Mouse (Mus musculus) midbrain, embryonic 14.5 days (tissue): ENCODE measurements around the gene Dusp9. TPM values are rescaled to one million over a fixed set of nuclear protein-coding genes. Genes with fewer than 3 reads are reported as not detected.

Experiments used
- ATAC-seq: fragments of 200-750 bp; cut with Nextera tagmentation; 2 replicates; pipeline ENCODE4 v1.8.0; 2017; ENCODE audit warnings: moderate number of reproducible peaks, moderate library complexity; ENCODE audit not compliant: low FRiP score, low TSS enrichment
- DNase-seq: peaks from one replicate; pipeline ENCODE4 v3.0.0-alpha.2; 2015
- H3K27ac ChIP-seq: fragments of 300-500 bp; sonication (generic); replicated peaks from 2 replicates; pipeline ENCODE4 v1.5.1; 2014; ENCODE audit warnings: mild to moderate bottlenecking, low read depth, low read length, moderate library complexity
- H3K27me3 ChIP-seq: fragments of 300-500 bp; sonication (generic); 2 replicates; pipeline ENCODE4 v1.6.1; 2014; ENCODE audit warnings: low read length, control low read depth, mixed read lengths; ENCODE audit not compliant: control insufficient read depth, insufficient read depth
- H3K36me3 ChIP-seq: fragments of 300-500 bp; sonication (generic); 2 replicates; pipeline ENCODE4 v1.6.1; 2014; ENCODE audit warnings: low read length, control low read depth; ENCODE audit not compliant: control insufficient read depth, insufficient read depth
- H3K4me1 ChIP-seq: fragments of 300-500 bp; sonication (generic); 2 replicates; pipeline ENCODE4 v1.6.1; 2014; ENCODE audit warnings: mild to moderate bottlenecking, antibody characterized with exemption, low read length, control low read depth; ENCODE audit not compliant: control insufficient read depth, insufficient read depth
- H3K4me2 ChIP-seq: fragments of 300-500 bp; sonication (generic); 2 replicates; pipeline ENCODE4 v1.6.1; 2014; ENCODE audit warnings: mild to moderate bottlenecking, low read length, moderate library complexity
- H3K4me3 ChIP-seq: fragments of 300-500 bp; sonication (generic); replicated peaks from 2 replicates; pipeline ENCODE4 v1.5.1; 2014; ENCODE audit warnings: low read depth, low read length
- H3K9ac ChIP-seq: fragments of 300-500 bp; sonication (generic); replicated peaks from 2 replicates; pipeline ENCODE4 v1.6.1; 2014; ENCODE audit warnings: mild to moderate bottlenecking, low read length, moderate library complexity
- H3K9me3 ChIP-seq: fragments of 300-500 bp; sonication (generic); 2 replicates; pipeline ENCODE4 v1.6.1; 2016; ENCODE audit warnings: low read length, control low read depth, mixed read lengths; ENCODE audit not compliant: control insufficient read depth
- whole genome bisulfite sequencing: fragments of 180-500 bp; shearing (Covaris S2); extraction: QIAGEN DNeasy Blood & Tissue Kit; methylation state at CpG from one replicate; pipeline ENCODE4 v1.1.7; 2014; 5-methylcytosine and 5-hydroxymethylcytosine counted together
- polyA plus RNA-seq: library from polyadenylated mRNA; unstranded; fragments of >200 nt; fragmentation: Nextera tagmentation; extraction: Ambion mirVana; gene quantifications from 2 replicates; pipeline ENCODE4 v1.2.1, GENCODE M21; 2014

Gene Dusp9
- polyA plus RNA-seq, 1 experiment from 2014 or later = 0.22 TPM

DNA sequence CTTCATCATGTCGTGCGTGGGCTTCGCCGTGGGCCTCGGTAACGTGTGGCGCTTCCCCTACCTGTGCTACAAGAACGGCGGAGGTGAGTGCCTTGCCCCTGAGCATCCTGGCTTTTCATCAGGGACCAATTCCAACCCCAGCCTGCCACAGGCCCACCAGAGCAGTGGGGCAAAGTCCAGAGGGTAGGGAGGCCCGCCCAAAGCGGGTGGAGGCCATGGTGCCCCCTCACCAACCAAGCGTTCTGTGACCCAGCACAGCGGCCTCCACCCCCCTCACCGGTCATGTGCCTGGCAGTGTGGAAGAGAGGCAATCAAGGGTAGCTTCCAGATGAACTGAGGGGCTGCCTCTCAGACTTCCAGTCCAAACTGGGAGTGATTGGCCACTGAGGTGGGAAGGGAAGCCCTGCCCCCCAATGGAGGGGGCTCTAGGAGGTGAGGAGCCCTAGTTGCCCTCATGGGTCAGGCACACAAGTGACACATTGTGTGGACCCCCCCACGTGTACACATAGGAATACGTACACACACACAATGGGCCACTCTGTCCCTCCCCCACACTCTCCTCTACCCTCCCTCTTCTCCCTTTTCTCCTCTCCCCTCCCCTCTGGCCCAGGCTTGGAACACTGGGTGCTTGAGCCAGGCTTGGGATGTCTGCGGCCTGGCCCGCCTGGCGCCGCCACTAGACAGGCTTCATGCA is 34.9 kb downstream of the Dusp9 start:
- no peaks in the 10 kb centered on the region for H3K9me3 ChIP-seq
- peak overlapping the region; percentile 53 for H3K4me3 ChIP-seq
- H3K27ac ChIP-seq = 0 out of 2 replicates have a peak overlapping the region, but pooled peaks have one; percentile 20
- no peaks in the 10 kb centered on the region for H3K27me3 ChIP-seq
- peak overlapping the region; percentile 68 for H3K4me2 ChIP-seq
- H3K36me3 ChIP-seq = peaks cover 5% of the 10 kb centered on the region; the same call in 1 of the 2 replicates
- H3K9ac ChIP-seq = peak overlapping the region; percentile 67
- peak; percentile 31 for DNase-seq
- WGBS = 36% methylated on average over 20 of the region's 20 CpGs
- peak; percentile 26 for ATAC-seq
- H3K4me1 ChIP-seq = peaks cover 3% of the 10 kb centered on the region; the same call in 1 of the 2 replicates

GRCm38 (mm10) chrX:73675231-73675630 is 36.0 kb downstream of the Dusp9 start:
- H3K9me3 ChIP-seq = no peaks in the 10 kb centered on the region
- peak overlapping the region; percentile 68 for H3K4me2 ChIP-seq
- H3K4me1 ChIP-seq = peaks cover 3% of the 10 kb centered on the region; the same call in 1 of the 2 replicates
- 63% methylated on average over 2 of the region's 2 CpGs for WGBS
- DNase-seq = no peak
- H3K9ac ChIP-seq = peak overlapping the region; percentile 34
- peaks cover 10% of the 10 kb centered on the region for H3K36me3 ChIP-seq
- peak overlapping the region; percentile 53; the same call in 1 of the 2 replicates for H3K4me3 ChIP-seq
- H3K27ac ChIP-seq = no peak overlapping the region
- no peak for ATAC-seq
- H3K27me3 ChIP-seq = no peaks in the 10 kb centered on the region

GRCm38 (mm10) chrX:73676668-73677067 is 37.4 kb downstream of the Dusp9 start:
- Histone ChIP-seq H3K4me3 (no peak overlapping the region), H3K36me3 (peaks cover 20% of the 10 kb centered on the region), H3K9ac (no peak overlapping the region), H3K9me3 (no peaks in the 10 kb centered on the region), H3K27ac (no peak overlapping the region), H3K4me2 (no peak overlapping the region), H3K27me3 (no peaks in the 10 kb centered on the region), H3K4me1 (peaks cover 3% of the 10 kb centered on the region; the same call in 1 of the 2 replicates)
- no peak for DNase-seq
- no peak for ATAC-seq
- whole genome bisulfite sequencing = 92% methylated on average over 4 of the region's 4 CpGs

GRCm38 (mm10) chrX:73684156-73684555 is 44.9 kb downstream of the Dusp9 start:
- H3K36me3 ChIP-seq = peaks cover 54% of the 10 kb centered on the region
- H3K27me3 ChIP-seq = no peaks in the 10 kb centered on the region
- DNase-seq (no peak), ATAC-seq (no peak)
- H3K4me1 ChIP-seq = no peaks in the 10 kb centered on the region
- H3K27ac ChIP-seq = no peak overlapping the region
- no peaks in the 10 kb centered on the region for H3K9me3 ChIP-seq
- WGBS = 89% methylated on average over 2 of the region's 2 CpGs
- H3K4me3 ChIP-seq = no peak overlapping the region
- H3K9ac ChIP-seq = no peak overlapping the region
- no peak overlapping the region for H3K4me2 ChIP-seq

DNA sequence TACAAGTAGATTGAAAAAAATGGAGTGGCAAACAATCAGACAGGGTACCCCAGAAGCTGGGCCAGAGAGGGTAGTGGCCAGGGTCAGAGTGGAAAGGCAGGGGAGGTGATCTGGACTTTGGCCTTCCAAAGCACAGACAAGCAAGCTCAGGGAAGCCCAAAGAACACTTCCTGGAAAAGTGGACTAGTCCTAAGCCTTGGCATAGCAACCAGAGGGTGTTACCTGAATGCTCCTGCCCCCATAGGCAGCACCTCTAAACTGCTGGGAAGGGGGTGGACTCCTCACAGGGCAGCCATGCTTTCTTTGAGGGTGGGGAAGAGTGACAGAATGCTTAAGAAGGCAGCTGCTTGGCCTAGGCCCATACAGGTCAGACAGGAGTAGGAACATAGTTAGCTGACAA is 45.8 kb downstream of the Dusp9 start:
- Histone ChIP-seq H3K27me3 (no peaks in the 10 kb centered on the region), H3K9ac (no peak overlapping the region), H3K4me1 (no peaks in the 10 kb centered on the region), H3K36me3 (peaks cover 57% of the 10 kb centered on the region), H3K27ac (no peak overlapping the region), H3K4me2 (no peak overlapping the region), H3K4me3 (no peak overlapping the region), H3K9me3 (no peaks in the 10 kb centered on the region)
- DNase-seq = no peak
- no peak for ATAC-seq

- H3K27ac ChIP-seq = no peak overlapping the region
- DNase-seq (no peak), ATAC-seq (no peak)
- H3K27me3 ChIP-seq = no peaks in the 10 kb centered on the region
- peaks cover 51% of the 10 kb centered on the region for H3K36me3 ChIP-seq
- H3K4me2 ChIP-seq = no peak overlapping the region
- no peaks in the 10 kb centered on the region for H3K9me3 ChIP-seq
- H3K4me3 ChIP-seq = no peak overlapping the region
- no peaks in the 10 kb centered on the region for H3K4me1 ChIP-seq
- 85% methylated on average over 3 of the region's 3 CpGs for WGBS
- H3K9ac ChIP-seq = no peak overlapping the region
These were observed 46.4 kb downstream of the Dusp9 start for GRCm38 (mm10) chrX:73685629-73686028.

- ATAC-seq (no peak), DNase-seq (peak; percentile 51)
- no peaks in the 10 kb centered on the region for H3K9me3 ChIP-seq
- H3K9ac ChIP-seq = no peak overlapping the region
- H3K4me2 ChIP-seq = no peak overlapping the region
- peaks cover 31% of the 10 kb centered on the region for H3K36me3 ChIP-seq
- H3K27ac ChIP-seq = no peak overlapping the region
- H3K27me3 ChIP-seq = no peaks in the 10 kb centered on the region
- H3K4me3 ChIP-seq = no peak overlapping the region
- WGBS = 81% methylated on average over 5 of the region's 5 CpGs
- no peaks in the 10 kb centered on the region for H3K4me1 ChIP-seq
These were observed 51.9 kb downstream of the Dusp9 start for GRCm38 (mm10) chrX:73690917-73691629.
